Comparison of ENCODE assay signal across 8 mouse cellular contexts in the genomic region with DNA sequence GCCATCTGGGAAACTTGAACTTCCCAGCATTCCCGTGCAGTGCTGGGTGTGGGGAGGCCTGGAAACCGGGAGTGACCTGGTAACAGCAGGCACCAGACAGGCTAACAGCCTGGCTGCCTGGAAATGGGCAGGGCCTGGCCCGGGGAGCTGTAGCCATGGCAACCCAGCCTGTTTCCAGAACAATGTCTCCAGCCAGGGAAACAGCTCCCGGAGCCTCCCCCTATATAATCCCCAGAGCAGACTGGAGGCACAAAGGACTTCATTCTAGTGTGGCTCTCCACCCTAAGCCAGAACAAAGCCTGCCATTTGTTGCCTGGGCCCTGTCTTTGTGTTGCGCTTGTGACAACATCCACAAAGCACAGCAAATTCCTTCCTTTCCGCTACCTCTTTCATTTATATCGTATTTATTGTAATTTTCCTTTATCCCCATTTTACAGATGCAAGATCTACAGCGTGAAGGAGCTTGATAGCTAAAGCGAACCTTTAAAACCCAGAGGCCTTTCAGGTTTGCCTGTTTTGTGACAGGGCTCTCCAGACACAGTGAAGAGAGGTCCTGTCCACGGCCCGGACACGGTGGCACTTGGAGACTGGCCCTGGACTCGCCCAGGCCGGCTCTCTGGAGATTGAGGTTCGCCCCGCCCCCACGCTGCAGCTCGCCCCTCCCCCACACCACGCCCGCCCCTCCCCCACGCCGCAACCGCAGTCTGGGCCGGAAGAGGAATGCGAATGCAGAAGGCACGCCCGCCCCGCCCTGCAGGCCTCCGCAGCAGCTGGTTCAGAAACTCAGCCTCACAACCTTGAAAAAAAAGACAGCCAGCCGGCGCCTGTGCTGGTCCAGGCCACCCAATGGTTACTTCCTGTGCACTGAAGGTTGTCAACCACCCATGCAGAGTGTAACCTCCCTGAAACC. TPM values are rescaled to one million over a fixed set of nuclear protein-coding genes. Genes with fewer than 3 reads are reported as not detected.
DNase-seq lines count a peak whose midpoint lies in the region; ATAC-seq and TF ChIP-seq lines count a peak whose summit lies in the region.

No protein-coding gene starts in this region.

- H3K27ac ChIP-seq in embryonic fibroblast, embryonic 13.5 days (ENCODE audit: insufficient read depth, low read length), result peak overlapping the region; percentile 79
- peak overlapping the region; percentile 83 for H3K27ac ChIP-seq in kidney, adult 2 months (ENCODE audit: insufficient read depth, low read depth, low read length)
- H3K27ac ChIP-seq in limb, embryonic 13.5 days, result peak overlapping the region; percentile 96
- H3K27ac ChIP-seq in midbrain, embryonic 14.5 days (replicated peaks; ENCODE audit: low read depth, low read length), result peak overlapping the region; percentile 96

- no peaks in the 10 kb centered on the region for H3K36me3 ChIP-seq in kidney, adult 2 months (ENCODE audit: control insufficient read depth, insufficient read depth, low read length)
- H3K36me3 ChIP-seq in limb, embryonic 13.5 days, result no peaks in the 10 kb centered on the region
- no peaks in the 10 kb centered on the region for H3K36me3 ChIP-seq in midbrain, embryonic 14.5 days (ENCODE audit: control insufficient read depth, insufficient read depth, low read length)

- WGBS in kidney, adult 2 months, result 17% methylated on average over 31 of the region's 31 CpGs
- 6% methylated on average over 31 of the region's 31 CpGs for WGBS in limb, embryonic 13.5 days
- WGBS in midbrain, embryonic 14.5 days, result 2% methylated on average over 31 of the region's 31 CpGs

- TF ChIP-seq CTCF in embryonic fibroblast, embryonic 13.5 days (IDR thresholded peaks at IDR 0.05; ENCODE audit: borderline replicate concordance, insufficient read depth, low read length), result no peak
- no peak for TF ChIP-seq CTCF in kidney, adult 2 months (conservative IDR thresholded peaks at IDR 0.05; ENCODE audit: insufficient read depth, insufficient read length, low read depth, low read length)

- H3K4me1 ChIP-seq in embryonic fibroblast, embryonic 13.5 days (ENCODE audit: control insufficient read depth, insufficient read depth, low read length), result peaks cover 5% of the 10 kb centered on the region
- peaks cover 23% of the 10 kb centered on the region for H3K4me1 ChIP-seq in kidney, adult 2 months (ENCODE audit: control insufficient read depth, insufficient read depth, low read length)
- peaks cover 47% of the 10 kb centered on the region for H3K4me1 ChIP-seq in limb, embryonic 13.5 days
- peaks cover 24% of the 10 kb centered on the region for H3K4me1 ChIP-seq in midbrain, embryonic 14.5 days (ENCODE audit: control insufficient read depth, insufficient read depth, low read length)

- no peaks in the 10 kb centered on the region for H3K27me3 ChIP-seq in kidney, adult 2 months (replicated peaks; ENCODE audit: control insufficient read depth, insufficient read depth, low read length)
- H3K27me3 ChIP-seq in limb, embryonic 13.5 days, result no peaks in the 10 kb centered on the region
- H3K27me3 ChIP-seq in midbrain, embryonic 14.5 days (ENCODE audit: control insufficient read depth, insufficient read depth, low read length), result no peaks in the 10 kb centered on the region

- peak; percentile 46 for DNase-seq in 416B (ENCODE audit: low read depth)
- peak; percentile 98 for DNase-seq in brain, adult 2 months (ENCODE audit: low read depth, low spot score)
- peak; percentile 86 for DNase-seq in heart, adult 8-10 months (ENCODE audit: low spot score)
- DNase-seq in kidney, adult 2 months, result peak; percentile 89
- peak; percentile 91 for DNase-seq in midbrain, embryonic 14.5 days
- peak; percentile 71 to 73 for DNase-seq in spleen, adult 18-20 months

- no peaks in the 10 kb centered on the region for H3K9me3 ChIP-seq in limb, embryonic 13.5 days
- H3K9me3 ChIP-seq in midbrain, embryonic 14.5 days (ENCODE audit: control insufficient read depth, low read length), result no peaks in the 10 kb centered on the region

- no peak for TF ChIP-seq POLR2A in embryonic fibroblast, embryonic 13.5 days (IDR thresholded peaks at IDR 0.05; ENCODE audit: low read depth, low read length)
- no peak for TF ChIP-seq POLR2A in kidney, adult 2 months (IDR thresholded peaks at IDR 0.05; ENCODE audit: low read depth, low read length)

- peak overlapping the region; percentile 23; the same call in 1 of the 2 replicates for H3K4me2 ChIP-seq in limb, embryonic 13.5 days (replicated peaks)
- H3K4me2 ChIP-seq in midbrain, embryonic 14.5 days (ENCODE audit: low read length), result peak overlapping the region; percentile 6; the same call in 1 of the 2 replicates

- H3K9ac ChIP-seq in limb, embryonic 13.5 days, result no peak overlapping the region
- no peak overlapping the region for H3K9ac ChIP-seq in midbrain, embryonic 14.5 days (replicated peaks; ENCODE audit: low read length)

- ATAC-seq in limb, embryonic 13.5 days (ENCODE audit: low FRiP score, low read depth), result peak; percentile 42
- peak; percentile 81 for ATAC-seq in midbrain, embryonic 14.5 days (ENCODE audit: low FRiP score, low TSS enrichment)

- no peak overlapping the region for H3K4me3 ChIP-seq in embryonic fibroblast, embryonic 13.5 days (ENCODE audit: insufficient read depth, low read length)
- H3K4me3 ChIP-seq in kidney, adult 2 months (ENCODE audit: insufficient read depth, low read depth, low read length), result no peak overlapping the region
- no peak overlapping the region for H3K4me3 ChIP-seq in limb, embryonic 13.5 days
- no peak overlapping the region for H3K4me3 ChIP-seq in midbrain, embryonic 14.5 days (replicated peaks; ENCODE audit: low read depth, low read length)

RNA-seq across cellular contexts. Expression of gene Atf7ip, which starts 35.4 kb away (rescaled TPM):
- polyA plus RNA-seq in embryonic fibroblast, embryonic 13.5 days (2011; ENCODE audit: insufficient read length, low read depth, missing spikeins), result 68.6 and 75.8 TPM in 2 replicates
- 10 to 100 TPM; 68.3 to 94.1 (median 76.8) TPM for total RNA-seq in heart, adult 8-10 months (2022)
- polyA plus RNA-seq in kidney, adult 2 months (2012; rRNA removed), result 13.4 and 13.9 TPM in 2 replicates
- 40.4 and 42.2 TPM in 2 replicates for polyA plus RNA-seq in limb, embryonic 13.5 days (2015; fragmentation: Nextera tagmentation; extraction: Ambion mirVana)
- 49.8 and 57.9 TPM in 2 replicates for polyA plus RNA-seq in midbrain, embryonic 14.5 days (2014; fragmentation: Nextera tagmentation; extraction: Ambion mirVana)

RNA-seq across cellular contexts. Expression of gene E330021D16Rik, which starts 55.2 kb away (rescaled TPM):
- 0.37 and 0.49 TPM in 2 replicates for polyA plus RNA-seq in embryonic fibroblast, embryonic 13.5 days (2011; ENCODE audit: insufficient read length, low read depth, missing spikeins)
- not detected for total RNA-seq in heart, adult 8-10 months (2022)
- polyA plus RNA-seq in kidney, adult 2 months (2012; rRNA removed), result 0.90 and 1.3 TPM in 2 replicates
- polyA plus RNA-seq in limb, embryonic 13.5 days (2015; fragmentation: Nextera tagmentation; extraction: Ambion mirVana), result not detected in 2 replicates
- polyA plus RNA-seq in midbrain, embryonic 14.5 days (2014; fragmentation: Nextera tagmentation; extraction: Ambion mirVana), result not detected in 2 replicates

Comparison
In these comparisons a context has a peak if more than half of its experiments do, and no peak if none do; other contexts are left out.
1. DNase-seq: peak in every context shown above with its lines; median percentile 98 in brain, adult 2 months; 91 in midbrain, embryonic 14.5 days; 89 in kidney, adult 2 months; 86 in heart, adult 8-10 months; 72 in spleen, adult 18-20 months; 46 in 416B.